Mouse (Mus musculus) midbrain, embryonic 16.5 days (tissue): ENCODE measurements around the gene Cubn. TPM values are rescaled to one million over a fixed set of nuclear protein-coding genes. Genes with fewer than 3 reads are reported as not detected.

ENCODE experiments used
- ATAC-seq: fragments of 200-750 bp; cut with Nextera tagmentation; 2 replicates; pipeline ENCODE4 v1.8.0; 2017; ENCODE audit warnings: moderate TSS enrichment
- H3K27ac ChIP-seq: fragments of 300-500 bp; sonication (generic); 2 replicates; pipeline ENCODE4 v1.5.1; 2014; ENCODE audit warnings: mild to moderate bottlenecking, low read length, mixed read lengths
- H3K27me3 ChIP-seq: fragments of 300-500 bp; sonication (generic); 2 replicates; pipeline ENCODE4 v1.6.1; 2014; ENCODE audit warnings: low read depth, low read length, mixed read lengths; ENCODE audit not compliant: control insufficient read depth, insufficient read depth
- H3K36me3 ChIP-seq: fragments of 300-500 bp; sonication (generic); 2 replicates; pipeline ENCODE4 v1.6.1; 2014; ENCODE audit warnings: mild to moderate bottlenecking, low read length, moderate library complexity, mixed read lengths; ENCODE audit not compliant: control insufficient read depth, insufficient read depth
- H3K4me1 ChIP-seq: fragments of 300-500 bp; sonication (generic); 2 replicates; pipeline ENCODE4 v1.6.1; 2014; ENCODE audit warnings: mild to moderate bottlenecking, low read length, mixed read lengths; ENCODE audit not compliant: control insufficient read depth, insufficient read depth
- H3K4me2 ChIP-seq: fragments of 300-500 bp; sonication (generic); 2 replicates; pipeline ENCODE4 v1.6.1; 2014; ENCODE audit warnings: mild to moderate bottlenecking, low read length, mixed read lengths
- H3K4me3 ChIP-seq: fragments of 300-500 bp; sonication (generic); 2 replicates; pipeline ENCODE4 v1.5.1; 2014; ENCODE audit warnings: low read depth, mild to moderate bottlenecking, low read length, moderate library complexity, mixed read lengths
- H3K9ac ChIP-seq: fragments of 300-500 bp; sonication (generic); 2 replicates; pipeline ENCODE4 v1.6.1; 2014; ENCODE audit warnings: low read depth, low read length, mixed read lengths
- H3K9me3 ChIP-seq: fragments of 300-500 bp; sonication (generic); replicated peaks from 2 replicates; pipeline ENCODE4 v1.6.1; 2014; ENCODE audit warnings: mild to moderate bottlenecking, low read length, mixed read lengths; ENCODE audit not compliant: control insufficient read depth, poor library complexity, severe bottlenecking
- WGBS: fragments of 180-500 bp; shearing (Covaris S2); extraction: QIAGEN DNeasy Blood & Tissue Kit; methylation state at CpG from one replicate; pipeline ENCODE4 v1.1.7; 2014; 5-methylcytosine and 5-hydroxymethylcytosine counted together
- polyA plus RNA-seq: library from polyadenylated mRNA; unstranded; fragments of >200 nt; fragmentation: Nextera tagmentation; extraction: Ambion mirVana; gene quantifications from 2 replicates; pipeline ENCODE4 v1.2.1, GENCODE M21; 2015

Gene Cubn
- polyA plus RNA-seq, 1 experiment from 2014 or later = 0.63 TPM

GRCm38 (mm10) chr2:13233254-13233835, 258.3 kb downstream of the Cubn start:
- no peak overlapping the region for H3K27ac ChIP-seq
- H3K36me3 ChIP-seq = no peaks in the 10 kb centered on the region
- H3K4me3 ChIP-seq = no peak overlapping the region
- peaks cover 7% of the 10 kb centered on the region for H3K4me1 ChIP-seq
- no peak overlapping the region for H3K9ac ChIP-seq
- no peaks in the 10 kb centered on the region for H3K27me3 ChIP-seq
- H3K9me3 ChIP-seq = no peaks in the 10 kb centered on the region
- ATAC-seq = no peak
- WGBS = 83% methylated on average over 12 of the region's 12 CpGs
- no peak overlapping the region for H3K4me2 ChIP-seq

GRCm38 (mm10) chr2:13232305-13232704, 259.3 kb downstream of the Cubn start:
- ATAC-seq = no peak
- no peaks in the 10 kb centered on the region for H3K36me3 ChIP-seq

GRCm38 (mm10) chr2:13229686-13230085, 261.9 kb downstream of the Cubn start:
- Histone ChIP-seq H3K4me3 (no peak overlapping the region), H3K27ac (no peak overlapping the region), H3K9me3 (no peaks in the 10 kb centered on the region), H3K4me2 (no peak overlapping the region), H3K36me3 (no peaks in the 10 kb centered on the region), H3K27me3 (no peaks in the 10 kb centered on the region), H3K4me1 (no peaks in the 10 kb centered on the region), H3K9ac (no peak overlapping the region)
- ATAC-seq = no peak
- WGBS = 95% methylated on average over 3 of the region's 3 CpGs

More at GRCm38 (mm10) chr2:13232305-13232704, 259.3 kb downstream of the Cubn start:
- Histone ChIP-seq H3K9me3 (no peaks in the 10 kb centered on the region), H3K4me1 (peaks cover 7% of the 10 kb centered on the region), H3K4me3 (no peak overlapping the region), H3K27me3 (no peaks in the 10 kb centered on the region), H3K9ac (no peak overlapping the region), H3K27ac (no peak overlapping the region), H3K4me2 (no peak overlapping the region)
- 93% methylated on average over 6 of the region's 6 CpGs for WGBS

Other genes starting within 250 kb of the Cubn start
- gene Rsu1, start 220.4 kb downstream of the Cubn start, polyA plus RNA-seq = 70.2 and 77.8 TPM in 2 replicates
- 7.3 and 8.5 TPM in 2 replicates for gene Trdmt1, start 52.9 kb upstream of the Cubn start, polyA plus RNA-seq
- 306 and 363 TPM in 2 replicates for gene Vim, start 82.1 kb upstream of the Cubn start, polyA plus RNA-seq